Mouse (Mus musculus) embryo, embryonic 11.5 days (tissue): ENCODE data around the gene Nr1h3.

ENCODE experiments used
- DNase-seq: peaks from one replicate; pipeline ENCODE4 v3.0.0-alpha.2; 2012; ENCODE audit warnings: low read depth, low spot score

The Nr1h3 gene

DNA sequence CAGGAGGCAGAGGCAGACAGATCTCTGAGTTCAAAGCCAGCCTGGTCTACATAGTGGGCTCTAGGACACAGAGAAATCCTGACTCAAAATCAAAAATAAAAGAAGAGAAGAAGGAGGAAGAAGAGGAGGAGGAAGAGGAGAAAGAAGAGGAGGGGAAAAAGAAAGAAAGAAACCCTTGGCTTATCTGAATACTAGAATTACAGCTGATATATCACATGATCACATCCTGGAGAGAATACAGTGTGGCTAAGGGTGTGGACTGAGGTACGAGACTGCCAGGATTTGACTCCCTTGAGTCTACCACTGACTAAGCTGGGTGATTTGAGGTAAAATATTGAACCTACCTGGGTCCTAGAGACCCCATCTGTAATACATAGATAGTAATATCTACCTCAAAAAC is 16.4 kb downstream of the Nr1h3 start:
- no peak for DNase-seq

DNA sequence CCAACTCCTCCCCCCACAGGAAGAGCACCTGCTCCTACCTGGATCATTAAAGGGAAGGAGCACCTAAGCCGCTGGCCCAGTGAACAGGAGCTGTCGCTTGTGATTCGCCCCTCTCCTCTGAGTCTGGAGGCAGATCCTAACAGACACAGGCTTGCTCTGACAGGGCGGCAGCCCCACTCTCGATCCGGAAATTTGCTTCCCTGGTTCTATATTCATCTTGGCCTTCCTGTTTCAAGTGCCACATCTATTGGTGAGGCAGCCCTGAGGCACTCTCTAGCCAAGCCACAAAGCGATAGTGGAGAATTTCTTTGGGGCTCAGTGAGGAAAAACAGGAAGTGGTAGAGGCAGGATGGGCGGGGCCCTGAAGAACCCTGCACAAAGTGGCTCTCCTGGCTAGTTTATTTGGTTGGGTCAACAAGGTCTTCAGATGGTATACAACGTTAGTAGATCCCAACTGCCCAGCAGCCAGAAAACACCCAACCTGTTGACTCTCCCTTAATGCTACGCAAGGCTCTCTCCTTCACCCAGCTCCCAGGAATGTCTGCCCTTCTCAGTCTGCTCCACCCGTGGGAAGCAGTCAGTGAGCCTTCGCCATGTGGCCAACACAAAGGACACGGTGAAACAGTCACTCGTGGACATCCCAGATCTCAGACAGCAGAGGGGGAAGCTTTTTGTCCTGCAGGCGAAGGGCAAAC is 18.8 kb downstream of the Nr1h3 start, which contains the start of gene Madd:
Gene Madd, minus strand, starts transcription at position 127 of the 695 bp plus-strand sequence.
- DNase-seq, result no peak

DNA sequence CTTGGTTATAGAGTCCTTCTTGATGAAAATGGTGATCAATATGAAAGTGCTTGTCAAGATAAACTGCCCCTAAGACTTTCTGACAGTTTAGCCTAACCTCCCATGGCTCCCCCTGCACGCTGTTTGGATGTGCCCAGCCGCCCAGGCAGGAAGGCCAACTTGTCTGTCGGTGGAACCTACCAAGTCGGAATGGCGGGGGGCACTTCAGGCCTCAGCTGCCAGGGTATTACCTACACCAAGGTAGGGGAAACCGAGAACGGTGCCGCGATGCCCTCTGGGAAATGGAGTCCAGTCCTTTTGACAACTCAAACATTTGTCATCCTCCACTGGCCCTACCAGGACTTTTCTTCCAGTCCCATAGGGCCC is 19.5 kb downstream of the Nr1h3 start:
- DNase-seq, result peak; percentile 91

DNA sequence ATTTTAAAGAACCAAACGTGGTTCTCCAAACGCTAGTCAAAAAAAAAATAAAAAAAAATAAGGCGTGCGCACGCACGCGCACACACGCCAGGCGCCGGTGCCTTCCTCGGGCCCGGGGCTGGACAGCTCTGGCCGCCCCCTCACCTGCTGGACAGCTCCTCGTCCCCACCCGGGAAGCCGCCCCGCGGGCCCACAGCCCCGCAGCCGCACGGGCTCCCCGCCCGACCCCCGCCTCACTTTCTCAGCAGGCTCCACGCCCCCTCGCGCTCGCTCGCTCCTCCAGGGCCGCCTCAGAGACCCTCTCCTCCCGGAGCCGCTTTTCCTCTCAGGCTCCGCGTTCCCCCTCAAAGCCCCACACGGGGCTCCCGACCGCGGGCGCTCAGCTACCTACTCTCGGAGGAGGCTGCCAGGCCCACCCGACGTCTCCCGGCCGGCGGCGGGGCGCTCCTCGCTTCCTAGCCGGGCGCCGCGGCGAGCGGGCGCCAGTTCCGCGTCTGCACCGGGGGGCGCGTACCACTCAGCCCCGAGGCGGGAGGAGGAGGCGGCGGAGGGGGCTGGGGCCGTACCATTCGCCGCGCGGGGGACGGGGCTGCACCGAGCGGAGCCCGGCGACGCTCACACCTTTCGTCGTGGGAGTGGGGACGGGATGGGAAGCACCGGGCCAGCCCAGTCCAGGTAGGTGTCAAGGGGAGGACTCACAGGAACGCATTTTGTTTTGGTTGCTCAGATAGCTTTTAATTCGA is 20.1 kb downstream of the Nr1h3 start:
- DNase-seq, result peak; percentile 72

DNA sequence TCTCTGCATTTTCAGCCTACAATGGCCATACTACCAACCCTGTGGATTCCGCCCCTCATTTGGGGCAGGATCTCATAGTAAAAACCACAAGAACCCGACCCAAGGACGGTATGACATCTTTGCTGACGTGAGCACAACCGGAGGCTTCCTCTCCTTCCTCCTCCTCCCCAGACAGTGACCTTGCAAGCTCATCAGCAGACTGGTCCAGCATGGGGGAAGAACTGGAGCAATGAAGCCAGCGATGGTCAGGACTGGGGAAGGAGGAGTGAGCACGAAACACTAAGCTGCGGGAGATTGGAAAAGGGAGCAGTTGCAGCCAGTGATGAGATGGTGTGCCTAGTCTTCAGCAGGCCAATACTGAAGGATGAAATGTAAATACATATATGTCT is 20.6 kb downstream of the Nr1h3 start:
- no peak for DNase-seq

DNA sequence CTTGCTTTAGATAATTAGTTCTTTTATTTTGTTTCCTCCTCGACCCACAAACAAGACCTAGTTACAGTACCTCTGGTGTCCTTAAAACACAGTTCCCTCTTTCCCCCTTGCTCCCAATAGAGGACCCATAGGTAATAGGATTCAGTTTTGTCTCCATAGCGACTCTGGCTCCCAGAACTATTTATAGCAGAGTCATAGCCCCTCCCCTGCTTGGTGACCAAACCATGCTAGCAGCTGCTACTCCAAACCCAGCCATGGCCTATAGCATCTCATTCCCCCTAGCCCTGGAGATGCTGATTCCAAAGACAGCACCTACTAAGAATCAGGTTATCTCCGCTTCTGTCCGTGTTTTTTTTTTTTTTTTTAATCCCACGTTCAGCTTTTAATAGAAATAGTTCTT is 21.9 kb downstream of the Nr1h3 start:
- DNase-seq, result no peak

DNA sequence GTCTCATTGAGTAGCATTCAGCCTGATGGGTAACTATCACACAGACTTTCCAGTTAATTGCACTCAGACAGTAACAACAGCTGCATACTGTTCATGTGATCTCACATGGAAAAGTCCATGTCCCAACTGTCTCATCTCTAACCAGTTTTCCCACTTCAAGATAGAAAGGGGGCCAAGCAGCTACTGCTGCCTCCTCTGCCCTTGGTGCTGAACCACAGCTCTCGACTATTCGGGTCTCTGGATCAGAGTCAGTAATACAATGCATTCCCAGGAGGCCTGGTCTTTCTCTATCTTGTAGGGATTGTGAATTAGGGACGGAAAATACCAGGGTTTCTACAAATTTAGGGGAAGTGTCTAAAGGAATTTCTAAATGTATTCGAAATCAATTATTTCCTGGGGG is 22.8 kb downstream of the Nr1h3 start:
- no peak for DNase-seq

DNA sequence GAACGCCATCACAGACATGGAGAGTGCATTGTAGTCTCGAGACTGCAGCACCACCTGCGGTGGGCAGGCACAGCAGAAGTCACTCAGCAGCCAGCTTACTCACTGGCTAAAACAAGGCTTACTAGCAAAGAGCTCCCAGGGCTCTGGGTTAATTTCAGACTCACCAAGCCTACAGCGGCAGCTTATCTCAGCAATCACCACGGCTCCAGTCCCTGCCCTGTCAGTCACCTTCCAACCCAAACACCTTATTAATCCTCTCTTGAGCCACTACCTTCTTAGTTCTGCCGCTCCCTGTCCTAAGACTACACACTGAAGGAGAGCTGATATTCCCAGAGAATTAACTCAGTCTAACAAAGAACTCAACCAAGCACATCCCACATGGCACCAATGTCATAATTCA is 26.4 kb downstream of the Nr1h3 start:
- no peak for DNase-seq

DNA sequence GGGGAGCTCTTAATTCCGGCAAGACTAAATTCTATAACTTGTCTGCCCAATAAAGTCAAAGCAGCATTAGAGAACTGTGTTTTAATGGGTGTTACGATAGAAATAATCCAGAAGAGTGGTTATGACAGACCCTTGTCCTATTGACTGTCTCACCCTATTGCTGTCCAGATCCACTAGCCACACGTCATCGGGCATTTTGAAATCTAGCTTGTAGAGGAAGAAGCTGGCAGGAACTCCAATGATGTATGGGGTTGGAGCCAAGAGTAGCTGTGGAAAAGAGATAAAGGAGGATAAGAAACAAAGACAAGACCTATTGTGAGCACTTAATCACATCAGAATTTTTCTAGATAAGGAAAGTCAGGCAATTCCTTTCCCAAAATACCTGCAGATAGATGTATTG is 27.1 kb downstream of the Nr1h3 start:
- no peak for DNase-seq

DNA sequence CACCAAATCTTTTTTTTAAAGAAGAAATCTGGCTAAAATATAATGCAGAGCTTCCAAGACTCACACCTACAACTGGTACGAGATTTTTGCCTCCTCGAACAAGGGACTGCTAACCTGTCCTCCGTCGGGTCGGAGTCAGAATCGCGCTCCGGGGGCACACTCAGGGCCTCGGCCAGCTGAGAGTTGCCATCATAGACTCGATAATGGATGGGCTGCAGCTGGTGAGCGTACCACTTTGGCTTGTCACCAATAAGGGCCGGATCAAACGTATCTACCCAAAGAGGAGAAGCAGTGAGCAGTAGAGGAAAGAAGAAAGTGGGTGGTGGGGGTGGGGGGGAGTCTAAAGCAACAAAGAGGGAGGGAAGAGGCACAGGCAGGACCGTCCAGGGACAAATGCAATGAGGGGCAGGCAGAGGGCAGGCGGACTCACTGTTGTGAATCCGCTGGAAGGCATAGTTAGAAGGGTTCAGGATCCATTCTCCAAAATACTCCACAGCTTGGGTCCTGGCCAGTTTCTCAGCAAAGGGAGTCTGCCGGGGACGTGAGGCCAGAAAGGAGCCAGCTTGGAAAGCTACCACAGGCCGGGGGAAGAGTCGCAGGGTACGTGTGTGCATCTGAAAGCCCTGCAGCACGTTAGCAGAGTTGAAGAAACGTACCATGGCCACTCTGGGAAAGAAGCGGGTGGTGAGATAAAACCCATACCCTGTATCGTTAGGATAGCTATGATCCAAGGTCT is 32.9 kb downstream of the Nr1h3 start:
- no peak for DNase-seq

DNA sequence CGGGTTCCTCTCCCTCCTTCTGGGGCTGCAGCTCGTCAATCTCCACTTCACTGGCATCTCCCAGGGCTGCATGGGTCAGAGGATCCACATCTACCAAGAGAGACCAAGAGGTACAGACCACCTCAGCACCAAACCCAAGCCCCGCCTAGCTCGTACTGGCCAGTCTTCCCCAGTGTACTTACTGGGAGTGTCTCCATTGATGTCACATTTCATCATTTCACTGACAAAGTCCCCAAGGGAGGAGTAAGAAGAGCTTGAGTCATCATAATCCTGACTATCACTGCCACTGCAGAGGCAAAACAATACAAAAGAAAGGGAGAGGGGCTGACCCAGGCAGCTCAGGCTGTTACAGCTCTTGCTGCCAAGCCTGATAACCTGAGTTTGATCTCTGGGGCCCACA is 35.0 kb downstream of the Nr1h3 start:
- no peak for DNase-seq

DNA sequence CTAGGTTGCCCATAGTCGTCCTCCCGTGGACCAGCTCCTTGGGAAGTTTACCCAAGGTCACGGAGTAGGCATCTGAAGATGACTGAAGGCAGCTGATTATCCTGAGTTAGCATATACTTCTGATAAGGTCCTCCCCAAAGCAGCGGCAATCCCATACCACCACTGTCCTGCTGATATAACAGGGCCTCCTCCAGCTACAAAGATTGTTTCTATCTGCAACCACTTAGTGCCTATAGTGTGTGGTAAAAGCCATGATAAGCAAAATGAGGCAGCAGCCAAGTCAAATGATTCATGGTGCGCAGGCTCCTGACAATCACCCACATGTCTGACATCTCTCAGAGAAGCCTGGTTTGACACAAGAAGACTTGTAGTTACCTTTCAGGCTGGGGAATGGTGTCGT is 37.6 kb downstream of the Nr1h3 start:
- DNase-seq, result no peak

DNA sequence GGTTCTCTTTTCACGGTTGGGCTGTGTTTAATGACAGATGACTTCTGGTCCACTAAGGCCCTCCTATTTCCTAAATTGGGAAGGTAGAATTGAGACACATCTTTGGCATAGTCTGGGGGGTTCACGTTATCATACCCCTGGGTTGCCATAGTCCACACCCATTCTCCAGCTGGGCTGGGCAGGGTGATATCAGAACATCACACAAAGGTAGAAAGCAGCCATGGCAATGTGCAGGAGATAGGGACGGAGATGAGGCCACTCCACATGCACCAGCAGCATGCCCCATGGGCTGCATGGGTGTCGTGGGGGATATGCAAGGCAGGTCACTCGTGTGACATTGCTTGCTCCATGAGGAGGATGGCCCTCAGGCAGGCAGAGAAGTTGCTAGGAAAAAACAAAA is 39.1 kb downstream of the Nr1h3 start:
- no peak for DNase-seq

DNA sequence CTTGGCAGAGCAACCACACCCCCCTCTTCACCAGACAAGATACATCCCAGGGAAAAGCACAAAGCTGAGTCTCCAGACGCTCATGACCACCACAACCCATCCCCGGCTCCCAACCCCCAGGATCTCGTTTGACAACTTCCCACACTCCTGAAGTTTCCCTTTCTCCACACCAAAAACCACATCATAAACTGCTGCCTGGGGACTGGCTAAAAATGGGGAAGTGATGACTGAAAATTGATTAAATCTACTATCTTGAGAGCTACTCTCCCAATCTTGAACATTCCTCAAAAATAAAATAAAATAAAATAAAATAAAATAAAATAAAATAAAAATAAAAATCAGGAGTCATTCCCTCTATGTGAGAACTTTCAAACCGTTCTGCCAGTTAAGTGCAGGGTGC is 39.7 kb downstream of the Nr1h3 start:
- no peak for DNase-seq

DNA sequence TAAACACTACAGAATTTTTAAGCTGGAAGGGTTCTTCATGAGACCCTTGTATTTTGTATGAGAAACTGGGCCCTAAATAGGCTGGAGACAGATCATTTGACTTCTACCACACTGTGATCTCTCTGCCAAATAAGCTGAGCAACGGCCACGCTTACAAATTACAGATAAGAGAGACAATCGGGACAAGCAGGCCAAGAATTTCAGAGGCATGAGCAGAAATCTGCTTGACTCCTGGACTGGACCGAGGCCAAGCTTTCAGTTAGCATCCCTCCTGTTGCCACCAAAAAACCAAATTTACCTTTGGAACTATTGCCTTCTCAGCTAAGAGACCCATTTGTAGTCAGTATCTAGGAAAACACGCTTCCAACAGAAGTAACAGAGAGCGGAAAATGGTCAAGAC is 42.0 kb downstream of the Nr1h3 start:
- DNase-seq, result no peak

DNA sequence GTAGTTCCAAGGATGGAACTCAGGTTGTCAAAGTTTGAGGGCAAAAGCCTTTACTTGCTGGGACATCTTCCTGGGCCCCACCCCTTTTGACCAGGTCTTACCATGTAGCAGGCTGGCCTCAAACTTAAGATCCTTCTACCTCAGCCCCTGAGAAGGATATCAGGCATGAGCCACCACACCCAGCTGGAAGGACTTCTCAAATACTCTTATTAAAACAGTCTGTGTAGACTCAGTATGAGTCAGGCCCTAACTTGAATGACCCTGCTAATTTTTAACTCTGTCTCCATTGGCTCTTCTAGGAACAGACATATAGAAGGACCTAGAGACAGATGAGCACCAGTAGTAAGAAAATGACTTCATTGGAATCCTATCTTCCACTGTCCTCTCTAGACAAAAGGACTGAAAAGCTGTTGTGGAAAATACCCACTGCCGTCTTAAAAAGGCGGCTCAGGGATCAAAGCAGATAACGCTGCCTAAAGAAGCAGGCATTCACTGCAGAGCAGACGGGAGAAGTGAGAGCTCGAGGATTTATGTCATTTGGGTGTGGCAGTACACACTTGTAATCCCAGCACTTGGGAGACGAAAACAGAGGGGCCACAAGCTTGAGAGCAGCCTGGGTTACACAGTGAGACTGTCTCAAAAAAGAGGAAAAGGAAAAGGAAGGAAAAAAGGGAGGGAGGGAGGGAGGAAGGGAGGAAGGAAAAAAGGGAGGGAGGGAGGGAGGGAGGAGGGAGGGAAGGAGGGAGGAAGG is 45.5 kb downstream of the Nr1h3 start:
- no peak for DNase-seq

DNA sequence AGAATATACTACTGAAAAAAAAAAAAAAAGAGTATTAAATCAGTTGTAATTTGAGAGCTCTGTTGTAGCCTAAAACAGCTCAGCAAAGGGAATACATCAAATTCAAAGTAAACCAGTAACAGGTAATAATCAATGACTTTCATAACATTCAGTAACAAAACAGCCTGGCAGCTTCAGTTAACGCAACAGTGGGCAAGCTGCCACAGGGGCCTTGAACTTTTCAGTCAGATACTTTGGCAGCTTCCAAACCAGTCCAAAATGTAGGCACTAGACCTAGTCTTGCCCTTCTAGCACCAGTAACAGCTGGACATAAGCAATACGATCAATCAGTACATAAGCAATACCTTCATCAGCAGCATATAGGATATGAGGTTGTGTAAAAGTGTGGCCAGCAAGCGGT is 48.5 kb downstream of the Nr1h3 start:
- no peak for DNase-seq

DNA sequence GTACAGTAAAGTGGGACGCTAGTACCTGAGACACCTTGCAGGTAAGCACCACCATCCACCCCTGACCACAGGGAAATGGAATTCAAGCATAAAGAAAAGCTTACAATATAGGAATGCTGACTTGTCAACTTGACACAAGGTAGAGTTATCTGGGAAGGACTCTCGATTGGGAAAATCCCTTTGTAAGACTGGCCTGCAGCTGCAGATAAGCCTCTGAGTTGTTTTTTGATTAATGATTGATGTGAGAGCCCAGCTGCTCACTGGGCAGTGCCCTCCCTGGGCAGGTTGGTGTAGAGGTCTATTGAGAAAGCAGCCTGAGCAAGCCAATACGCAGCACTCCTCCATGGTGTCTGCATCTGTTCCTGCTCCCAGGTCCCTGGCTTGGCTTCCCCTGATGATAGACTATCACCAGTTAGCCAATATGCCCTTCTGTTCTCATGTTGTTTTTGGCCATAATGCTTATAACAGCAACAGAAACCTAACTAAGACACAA is 49.7 kb downstream of the Nr1h3 start:
- no peak for DNase-seq

DNA sequence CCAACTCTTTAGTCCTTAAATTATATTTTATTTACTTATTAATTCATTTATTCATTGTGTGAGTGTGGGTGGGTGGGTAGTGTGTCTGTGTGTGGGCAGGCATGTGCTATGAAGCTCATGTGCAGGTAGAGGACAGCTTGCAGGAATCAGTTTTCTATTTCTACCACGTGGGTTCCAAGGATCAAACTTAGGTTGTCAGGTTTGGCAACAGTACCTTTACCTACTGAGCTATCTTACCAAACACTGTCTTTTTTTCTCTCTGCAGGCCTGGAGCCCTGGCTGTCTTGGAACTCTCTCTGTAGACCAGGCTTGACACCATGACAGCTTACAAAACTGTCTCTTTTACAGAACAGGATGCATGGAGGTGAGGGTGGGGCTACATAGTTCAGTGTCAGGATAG is 51.3 kb downstream of the Nr1h3 start:
- DNase-seq, result no peak

DNA sequence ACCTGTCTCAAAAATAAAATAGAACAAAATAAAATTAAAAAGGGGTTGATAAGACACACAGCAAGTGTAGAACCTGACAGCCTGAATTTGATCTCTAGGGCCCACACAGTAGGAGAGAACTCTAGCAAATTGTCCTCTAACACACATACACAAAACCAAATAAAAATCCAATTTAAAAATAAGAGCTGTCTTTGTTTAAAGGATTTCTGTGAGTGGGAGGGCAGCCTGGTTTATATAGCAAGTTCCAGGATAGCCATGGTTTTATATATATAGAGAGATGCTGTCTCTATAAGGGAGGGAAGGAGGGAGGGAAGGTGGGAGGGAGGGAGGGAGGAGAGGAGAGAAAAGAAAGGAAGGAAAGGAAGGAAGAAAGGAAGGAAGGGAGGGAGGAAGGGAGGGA is 54.5 kb downstream of the Nr1h3 start:
- DNase-seq, result no peak

DNA sequence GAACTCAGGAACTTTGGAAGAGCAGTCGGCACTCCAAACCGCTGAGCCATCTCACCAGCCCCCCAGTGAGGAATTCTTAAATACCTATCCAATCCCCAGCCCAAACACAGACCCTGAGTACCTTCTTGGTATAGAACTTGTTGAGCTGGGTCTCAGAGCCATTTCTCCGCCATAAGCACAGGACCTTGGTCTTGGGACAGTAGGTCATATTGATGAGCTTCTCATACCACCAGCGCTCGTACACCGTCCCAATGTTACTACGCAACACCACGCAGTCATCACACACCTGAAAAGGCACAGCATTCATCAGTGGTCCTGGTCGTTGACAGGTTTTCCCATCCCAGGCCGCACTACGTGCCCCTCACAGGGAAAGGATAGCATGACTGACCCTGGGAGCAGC is 59.2 kb downstream of the Nr1h3 start:
- no peak for DNase-seq

DNA sequence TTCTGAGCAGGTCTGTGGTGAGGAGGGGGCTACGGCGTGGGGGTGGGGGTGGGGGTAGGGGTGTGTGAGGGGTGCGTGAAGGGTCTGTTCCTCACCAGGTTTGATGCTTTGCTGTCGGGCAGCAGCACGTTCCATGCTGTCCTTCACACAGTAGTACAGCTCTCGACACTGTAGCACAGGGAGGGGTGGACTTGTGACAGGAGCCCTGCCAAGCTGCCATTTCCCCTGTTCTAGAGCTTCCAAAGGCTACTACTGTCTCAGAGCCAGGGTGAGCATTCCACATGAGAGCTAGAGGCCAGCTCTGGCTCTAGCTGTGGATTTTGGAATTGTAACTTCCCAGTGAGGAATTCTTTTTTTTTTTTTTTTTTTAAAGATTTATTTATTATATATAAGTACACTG is 59.7 kb downstream of the Nr1h3 start:
- no peak for DNase-seq
